9 mouse cellular contexts compared by ENCODE assay signal in the genomic region with DNA sequence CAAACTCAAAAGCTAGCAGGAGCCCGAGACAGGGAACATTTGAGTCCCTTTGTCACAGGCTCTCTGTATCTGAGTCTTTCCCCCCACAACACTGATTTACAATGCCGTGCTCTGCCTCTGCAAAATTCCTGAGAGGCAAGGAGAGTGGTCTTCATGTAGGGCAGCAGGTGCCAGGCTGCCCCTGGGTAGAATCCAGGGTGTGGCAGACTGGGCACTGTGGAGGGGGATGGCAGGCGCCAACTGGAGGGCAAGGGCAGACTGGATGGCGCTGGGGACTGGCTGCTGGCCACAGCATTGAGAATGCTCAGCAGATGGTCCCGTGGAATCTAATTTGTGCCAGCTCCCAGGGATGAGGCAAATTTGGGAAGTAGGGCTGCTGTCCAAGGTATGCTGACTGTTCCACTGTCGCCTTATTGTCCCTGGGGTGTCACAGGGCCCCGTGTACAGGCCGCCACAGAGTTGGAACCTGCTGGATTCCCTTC. TPM values are rescaled to one million over a fixed set of nuclear protein-coding genes. Genes with fewer than 3 reads are reported as not detected.
DNase-seq lines count a peak whose midpoint lies in the region; ATAC-seq and TF ChIP-seq lines count a peak whose summit lies in the region.
"Had no signal": no experiment of that assay in that cellular context is flagged by ENCODE, and none has a peak within 500 bp of the region (broad histone marks: within the 10 kb centered on the region; RNA-seq: fewer than 3 reads in every experiment).

No protein-coding gene starts in this region.

- peak overlapping the region; percentile 32; the same call in 1 of the 2 replicates for H3K27ac ChIP-seq in cerebellum, adult 2 months (ENCODE audit: insufficient read depth, low read length)
- peak overlapping the region; percentile 41; the same call in 1 of the 2 replicates for H3K27ac ChIP-seq in hindbrain, embryonic 14.5 days
- H3K27ac ChIP-seq in midbrain, embryonic 15.5 days, result peak overlapping the region; percentile 42
- H3K27ac ChIP-seq in kidney, embryonic 16.5 days (ENCODE audit: low read length), result no peak overlapping the region
- H3K27ac ChIP-seq: limb, embryonic 13.5 days had no signal

- H3K4me1 ChIP-seq in cerebellum, adult 2 months (ENCODE audit: control insufficient read depth, insufficient read depth, low read length), result peaks cover 61% of the 10 kb centered on the region
- H3K4me1 ChIP-seq in hindbrain, embryonic 14.5 days (replicated peaks; ENCODE audit: control insufficient read depth, insufficient read depth, low read length), result 0 out of 2 replicates have a peak, but pooled peaks cover 8% of the 10 kb centered on the region
- H3K4me1 ChIP-seq in midbrain, embryonic 15.5 days, result peaks cover 11% of the 10 kb centered on the region
- H3K4me1 ChIP-seq in kidney, embryonic 16.5 days (ENCODE audit: insufficient read depth, low read length), result peaks cover 5% of the 10 kb centered on the region; the same call in 1 of the 2 replicates

- no peak overlapping the region for H3K4me2 ChIP-seq in hindbrain, embryonic 14.5 days (replicated peaks)
- H3K4me2 ChIP-seq in midbrain, embryonic 15.5 days, result no peak overlapping the region
- H3K4me2 ChIP-seq in kidney, embryonic 16.5 days (replicated peaks; ENCODE audit: low read depth, low read length), result no peak overlapping the region
- H3K4me2 ChIP-seq: limb, embryonic 13.5 days had no signal

- no peak for TF ChIP-seq CTCF in cerebellum, adult 2 months (IDR thresholded peaks at IDR 0.05; ENCODE audit: borderline replicate concordance, insufficient read depth, low read depth, low read length)

- DNase-seq in heart, adult 11 months, result peak; percentile 98
- DNase-seq in heart, adult 8-10 months (ENCODE audit: low spot score), result no peak
- DNase-seq in cerebellum, adult 2 months, result peak; percentile 95 to 98
- DNase-seq in hindbrain, embryonic 14.5 days (ENCODE audit: low spot score), result no peak
- DNase-seq in kidney, adult 8-10 months, result no peak
- no peak for DNase-seq in spleen, postnatal 36 days (ENCODE audit: low spot score in 2 of 2)

- H3K4me3 ChIP-seq in cerebellum, adult 2 months (replicated peaks; ENCODE audit: insufficient read depth, low read depth, low read length), result no peak overlapping the region
- H3K4me3 ChIP-seq in hindbrain, embryonic 14.5 days (replicated peaks; ENCODE audit: low read length), result no peak overlapping the region
- no peak overlapping the region for H3K4me3 ChIP-seq in midbrain, embryonic 15.5 days
- no peak overlapping the region for H3K4me3 ChIP-seq in kidney, embryonic 16.5 days (ENCODE audit: low read length)
- H3K4me3 ChIP-seq: limb, embryonic 13.5 days had no signal

- 5% methylated on average over 8 of the region's 8 CpGs for WGBS in cerebellum, adult 2 months
- WGBS in hindbrain, embryonic 14.5 days, result 62% methylated on average over 8 of the region's 8 CpGs
- 58% methylated on average over 8 of the region's 8 CpGs for WGBS in midbrain, embryonic 15.5 days
- 79% methylated on average over 8 of the region's 8 CpGs for WGBS in kidney, embryonic 16.5 days

- no peak overlapping the region for H3K9ac ChIP-seq in hindbrain, embryonic 14.5 days
- H3K9ac ChIP-seq in midbrain, embryonic 15.5 days, result no peak overlapping the region
- H3K9ac ChIP-seq in kidney, embryonic 16.5 days (replicated peaks; ENCODE audit: low read length), result no peak overlapping the region
- H3K9ac ChIP-seq: limb, embryonic 13.5 days had no signal

- H3K36me3 ChIP-seq in hindbrain, embryonic 14.5 days (replicated peaks; ENCODE audit: control insufficient read depth, insufficient read depth), result peaks cover 8% of the 10 kb centered on the region; the same call in 1 of the 2 replicates
- H3K36me3 ChIP-seq in midbrain, embryonic 15.5 days (replicated peaks), result 0 out of 2 replicates have a peak, but pooled peaks cover 2% of the 10 kb centered on the region
- H3K36me3 ChIP-seq in kidney, embryonic 16.5 days (ENCODE audit: insufficient read depth, low read length), result no peaks in the 10 kb centered on the region
- H3K36me3 ChIP-seq: limb, embryonic 13.5 days had no signal

- no peak; the same call in 1 of the 2 replicates for ATAC-seq in hindbrain, embryonic 14.5 days (ENCODE audit: low FRiP score)
- ATAC-seq in midbrain, embryonic 15.5 days (replicated peaks), result no peak
- ATAC-seq in kidney, embryonic 16.5 days (ENCODE audit: low FRiP score, low TSS enrichment), result no peak

- TF ChIP-seq POLR2A in cerebellum, adult 2 months (IDR thresholded peaks at IDR 0.05; ENCODE audit: borderline replicate concordance, insufficient read depth, low read length), result no peak

- H3K27me3 ChIP-seq in cerebellum, adult 2 months (ENCODE audit: control insufficient read depth, insufficient read depth, low read length), result no peaks in the 10 kb centered on the region
- H3K27me3 ChIP-seq in hindbrain, embryonic 14.5 days (ENCODE audit: control insufficient read depth, insufficient read depth, low read length), result no peaks in the 10 kb centered on the region
- no peaks in the 10 kb centered on the region for H3K27me3 ChIP-seq in midbrain, embryonic 15.5 days (replicated peaks)
- peaks cover 4% of the 10 kb centered on the region; the same call in 1 of the 2 replicates for H3K27me3 ChIP-seq in kidney, embryonic 16.5 days (ENCODE audit: insufficient read depth, low read length)

- no peaks in the 10 kb centered on the region for H3K9me3 ChIP-seq in hindbrain, embryonic 14.5 days (ENCODE audit: control insufficient read depth, low read length)
- no peaks in the 10 kb centered on the region for H3K9me3 ChIP-seq in midbrain, embryonic 15.5 days
- H3K9me3 ChIP-seq in kidney, embryonic 16.5 days (ENCODE audit: low read length), result no peaks in the 10 kb centered on the region
- H3K9me3 ChIP-seq: limb, embryonic 13.5 days had no signal

RNA-seq across cellular contexts. Expression of gene Hspb8, which starts 20.8 kb away (rescaled TPM):
- total RNA-seq in heart, adult 8-10 months (2022), result 100 to 1,000 TPM; 427 to 604 (median 541) TPM
- polyA plus RNA-seq in cerebellum, adult 2 months (2012; rRNA removed), result 29.5 and 32.1 TPM in 2 replicates
- polyA plus RNA-seq in hindbrain, embryonic 14.5 days (2014; fragmentation: Nextera tagmentation; extraction: Ambion mirVana), result 4.7 and 5.6 TPM in 2 replicates
- 3.9 and 5.2 TPM in 2 replicates for polyA plus RNA-seq in midbrain, embryonic 15.5 days (2015; fragmentation: Nextera tagmentation; extraction: Ambion mirVana)
- polyA plus RNA-seq in kidney, embryonic 16.5 days (2015; fragmentation: Nextera tagmentation; extraction: Ambion mirVana), result 5.7 and 6.6 TPM in 2 replicates

Comparison
In these comparisons a context has a peak if more than half of its experiments do, and no peak if none do; other contexts are left out.
1. DNase-seq: peak in heart, adult 11 months (single experiment) and cerebellum, adult 2 months (2 of 2); none in heart, adult 8-10 months (single experiment), hindbrain, embryonic 14.5 days (single experiment), kidney, adult 8-10 months (0 of 2) and spleen, postnatal 36 days (0 of 2).